Mouse (Mus musculus) adrenal gland, adult 8-10 months (tissue): Measurements from ENCODE around the gene Gm49354. TPM values are rescaled to one million over a fixed set of nuclear protein-coding genes. Genes with fewer than 3 reads are reported as not detected.
"Not testable (repeated sequence)": the region's sequence is repeated elsewhere in the genome, so short reads cannot be mapped to it uniquely, and the experiment has no call there.

Experiments used
- DNase-seq: peaks from one replicate; pipeline ENCODE4 v3.0.0; 2022
- total RNA-seq, 4 experiments: library from RNA; stranded (reverse); gene quantifications; 2 replicates each; pipeline ENCODE4 v1.2.4; 2022

Gene Gm49354
- total RNA-seq, 4 experiments from 2014 or later = not detected

DNA sequence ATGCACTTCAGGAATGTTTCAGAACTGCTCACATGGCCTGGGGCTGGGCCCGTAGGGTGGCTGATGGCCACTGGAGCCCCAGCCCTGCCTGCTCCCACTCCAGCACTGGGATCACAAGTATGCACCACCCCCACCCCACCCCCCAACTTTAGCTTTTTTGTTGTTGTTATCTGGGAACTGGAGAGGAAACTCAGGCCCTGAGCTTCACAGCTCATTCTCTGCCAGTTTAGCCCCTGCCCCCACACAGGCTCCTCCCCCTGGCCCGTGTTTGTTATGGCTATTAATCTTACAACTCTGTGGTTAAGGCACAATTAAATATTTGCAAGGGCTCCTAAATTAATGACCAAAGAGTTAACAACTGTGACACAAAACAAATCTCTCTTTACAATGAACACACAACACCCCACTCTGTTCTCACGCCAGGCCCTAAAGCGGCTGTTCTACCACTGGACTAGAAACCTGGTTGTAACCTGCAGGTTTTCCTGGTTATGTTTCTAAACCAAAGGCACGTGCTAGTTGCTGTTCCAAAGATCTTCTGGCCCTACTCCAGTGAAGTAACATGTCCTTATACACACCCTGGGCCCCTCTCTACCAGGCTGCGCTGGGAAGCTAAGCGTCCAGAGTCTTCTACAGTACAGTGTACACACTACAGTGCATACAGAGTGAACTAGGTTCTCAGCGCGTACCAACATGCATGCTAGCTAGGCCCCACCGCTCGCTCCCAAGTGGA is 15.1 kb downstream of the Gm49354 start:
- DNase-seq = no peak

DNA sequence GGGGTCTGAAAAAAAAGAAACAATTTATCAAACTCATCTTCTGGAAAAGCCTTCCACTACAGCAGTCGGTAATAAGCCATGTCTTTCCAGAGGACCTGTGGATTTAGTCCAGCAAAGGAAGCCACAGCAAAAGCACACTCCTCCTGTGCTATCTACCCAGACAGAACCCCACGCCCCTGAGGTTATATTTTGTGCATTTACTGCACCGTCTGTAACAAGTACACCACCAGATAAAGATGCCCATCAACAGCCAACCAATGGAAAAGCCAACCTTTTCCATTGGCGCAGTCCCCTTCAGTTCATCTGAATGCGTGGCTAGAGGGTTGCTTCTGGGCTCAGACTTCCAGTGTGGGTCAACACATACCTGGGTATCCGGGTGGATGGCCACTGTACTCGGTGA is 19.3 kb downstream of the Gm49354 start:
- DNase-seq = no peak

DNA sequence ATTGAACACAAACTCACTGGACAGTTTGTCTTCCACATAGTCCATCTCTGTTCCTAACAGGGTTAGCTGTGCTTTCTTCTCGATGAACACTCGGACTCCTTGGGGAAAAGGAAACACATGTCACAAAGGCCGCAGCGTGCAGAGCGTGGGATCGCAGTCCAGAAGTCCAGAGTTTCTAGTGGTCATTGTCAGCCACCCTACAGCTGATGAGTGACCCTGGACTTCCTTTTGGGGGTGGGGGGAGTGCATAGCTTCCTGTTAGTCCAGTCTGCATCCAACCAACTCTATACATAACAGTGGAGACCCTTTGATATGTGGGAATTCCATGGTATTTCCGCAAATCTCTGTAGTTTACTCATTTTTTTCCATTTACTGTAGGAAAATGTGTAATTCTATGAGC is 25.1 kb downstream of the Gm49354 start:
- no peak for DNase-seq

DNA sequence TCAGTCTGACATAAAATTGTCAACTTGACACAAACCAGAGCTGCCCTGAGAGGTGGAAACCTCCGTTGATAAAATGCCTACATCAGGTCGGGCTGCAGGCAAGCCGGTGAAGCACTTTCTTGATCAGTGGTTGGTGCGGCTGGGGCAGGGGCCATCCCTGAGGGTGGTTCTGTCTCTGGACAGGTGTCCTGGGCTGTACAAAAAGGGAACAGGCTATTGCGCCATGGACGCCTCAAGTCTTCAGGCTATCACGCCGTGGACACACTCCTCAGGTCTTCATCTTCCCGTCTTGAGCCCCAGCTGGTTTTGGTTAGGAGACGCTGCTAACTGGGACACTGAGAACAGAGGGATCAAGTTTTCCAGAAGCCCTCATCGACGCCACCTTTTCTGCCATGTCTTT is 31.7 kb downstream of the Gm49354 start:
- DNase-seq = no peak

DNA sequence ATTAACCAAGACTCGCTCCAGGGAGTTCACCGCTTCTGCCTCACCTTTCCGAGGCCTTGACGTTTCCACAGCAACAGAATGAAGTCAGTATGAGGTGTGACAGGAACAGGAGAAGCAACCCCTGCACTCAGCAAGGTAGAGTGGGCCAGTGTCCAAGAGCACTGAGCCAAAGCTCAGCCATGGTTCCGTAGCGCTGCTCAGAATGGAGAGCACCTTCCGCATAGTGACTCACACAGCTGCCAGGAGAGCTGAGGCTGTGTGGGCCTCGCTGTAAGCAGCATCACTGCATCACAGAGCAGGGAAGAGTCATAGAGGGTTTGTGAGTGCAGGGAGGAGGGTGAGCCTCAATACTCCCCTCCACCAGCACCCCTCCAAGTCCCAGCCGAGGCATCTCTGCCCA is 35.3 kb downstream of the Gm49354 start, which contains the start of gene 1700014D04Rik:
1700014D04Rik (minus strand) TSS at position 42 of the 400 bp plus-strand sequence.
- DNase-seq = no peak

DNA sequence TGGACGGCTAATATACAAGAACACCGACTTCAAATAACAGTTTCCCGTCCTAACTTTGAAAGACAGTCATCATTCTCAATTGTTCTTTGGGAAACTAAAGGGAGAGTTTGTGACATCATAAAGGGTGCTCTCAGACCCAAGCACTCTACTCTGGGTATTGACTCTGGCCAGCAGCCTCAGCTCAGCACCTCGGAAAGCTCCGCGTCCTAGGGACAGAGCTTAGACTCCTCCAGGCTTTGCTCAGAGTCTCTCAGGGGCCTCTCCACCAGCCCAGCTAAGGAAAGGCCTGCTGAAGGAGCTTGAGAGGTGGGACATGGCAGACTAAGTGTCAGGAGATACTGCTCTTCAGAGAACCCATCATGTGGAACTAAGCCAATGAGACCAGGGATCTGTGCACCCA is 35.9 kb downstream of the Gm49354 start:
- no peak for DNase-seq

DNA sequence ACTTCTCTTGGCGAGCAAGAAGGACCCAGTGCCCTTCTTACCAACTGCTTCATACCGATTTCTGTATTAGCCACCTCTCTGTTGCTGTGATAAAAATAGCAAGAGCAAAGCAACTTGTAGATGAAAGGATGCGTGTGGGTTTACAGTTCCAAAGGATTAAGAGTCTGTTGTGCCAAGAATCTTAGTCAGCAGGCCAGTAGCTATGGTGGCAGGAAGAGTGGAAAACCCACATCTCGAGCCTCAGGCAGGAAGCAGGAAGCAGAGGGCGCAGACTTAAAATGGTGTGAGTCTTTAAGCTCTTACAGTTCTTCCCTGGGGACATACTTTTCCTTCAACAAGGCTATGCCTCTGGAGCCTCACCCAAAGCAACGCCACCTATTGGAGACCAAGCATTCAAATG is 36.6 kb downstream of the Gm49354 start:
- DNase-seq = no peak

DNA sequence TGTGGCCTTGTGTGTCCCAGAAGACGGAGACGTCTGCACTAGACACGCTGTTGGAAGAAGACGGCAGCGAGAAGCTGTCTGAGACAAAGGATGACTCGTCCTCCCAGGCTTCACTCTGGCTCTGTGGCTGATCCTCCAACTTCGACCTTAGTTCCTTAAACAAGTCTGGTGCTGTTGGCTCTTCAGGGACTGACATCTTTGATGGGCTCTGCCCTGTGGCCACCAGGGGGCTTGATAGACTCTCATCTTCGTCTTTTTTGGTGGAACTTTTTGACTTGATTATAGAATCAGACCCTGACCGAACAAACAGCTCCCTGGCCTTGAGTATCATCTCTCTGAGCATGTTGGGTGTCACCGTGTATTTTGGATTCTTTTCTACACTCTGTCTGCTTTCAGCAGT is 40.3 kb downstream of the Gm49354 start:
- DNase-seq = no peak

DNA sequence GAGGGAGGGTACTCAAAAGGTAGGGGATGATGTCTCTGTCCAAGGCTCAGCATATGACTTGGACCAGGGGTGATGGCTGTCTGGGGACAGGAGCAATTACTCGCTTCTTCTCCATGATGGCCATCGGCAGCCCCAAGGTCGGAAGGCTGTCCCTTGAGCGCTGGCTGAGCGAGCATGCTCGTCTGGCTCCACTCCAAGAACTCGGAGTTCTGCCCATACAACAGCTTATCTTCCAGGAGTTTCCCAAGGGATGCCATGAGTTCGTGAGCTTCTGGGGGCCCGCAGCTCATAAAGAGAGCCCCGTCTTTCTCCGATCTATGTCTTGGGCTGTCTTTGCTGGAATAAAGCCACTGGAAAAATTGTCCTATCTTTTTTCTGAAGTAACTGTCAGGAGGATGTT is 40.9 kb downstream of the Gm49354 start:
- DNase-seq = peak; percentile 53

DNA sequence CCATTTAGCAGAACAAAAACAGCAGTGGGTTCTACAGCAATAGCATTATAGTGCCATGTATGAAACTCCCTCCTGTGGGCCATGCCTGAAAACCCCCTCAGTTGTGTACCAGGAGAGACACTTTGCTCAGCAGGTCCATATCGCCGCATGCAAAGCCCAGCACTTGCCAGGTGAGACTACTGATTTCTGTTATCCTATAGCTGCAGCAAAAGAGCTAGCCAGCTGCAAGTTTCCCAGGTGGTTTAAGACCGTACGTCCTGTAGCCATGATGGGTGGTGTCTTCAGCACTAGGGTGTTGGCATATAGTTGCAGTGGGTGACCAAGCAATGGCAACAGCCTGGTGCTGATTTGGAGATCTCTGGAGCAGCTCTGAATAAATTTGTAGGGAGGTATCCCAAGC is 42.6 kb downstream of the Gm49354 start:
- no peak for DNase-seq

DNA sequence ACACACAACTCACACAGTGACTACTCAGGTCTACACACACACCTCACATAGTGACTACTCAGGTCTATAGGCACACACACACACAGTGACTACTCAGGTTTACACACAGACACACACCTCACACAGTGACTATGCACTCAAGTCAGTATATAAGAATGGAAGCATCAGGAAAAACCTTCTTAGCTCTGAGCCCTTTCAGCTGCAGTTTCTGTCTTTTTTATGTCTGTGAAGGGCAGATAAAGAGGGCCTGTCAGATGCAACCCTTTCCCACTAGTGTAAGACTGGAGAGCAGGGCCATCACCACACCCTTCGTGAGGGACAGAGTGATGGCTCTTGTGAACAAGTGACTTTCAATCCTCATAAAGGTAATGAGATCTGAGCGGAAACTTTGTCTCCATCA is 43.6 kb downstream of the Gm49354 start:
- no peak for DNase-seq

DNA sequence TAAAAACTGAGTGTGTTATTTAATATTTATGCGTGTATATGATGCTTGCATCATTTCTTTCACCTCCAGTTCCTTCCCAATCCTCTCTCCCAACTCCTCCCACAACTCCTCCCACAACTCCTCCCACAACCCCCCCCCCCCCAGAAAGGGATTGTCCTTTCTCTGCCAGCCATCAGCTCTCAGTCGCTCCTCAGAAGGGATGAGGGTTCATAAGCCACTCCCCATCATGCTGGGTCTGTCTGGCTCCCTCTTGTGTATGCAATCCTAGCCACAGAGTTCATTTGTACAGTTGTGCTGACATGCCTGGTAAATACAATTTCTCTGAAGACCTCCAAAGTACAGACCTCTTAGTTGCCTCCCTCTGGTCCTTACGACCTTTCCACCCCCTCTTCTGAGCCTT is 46.9 kb downstream of the Gm49354 start:
- DNase-seq = no peak

DNA sequence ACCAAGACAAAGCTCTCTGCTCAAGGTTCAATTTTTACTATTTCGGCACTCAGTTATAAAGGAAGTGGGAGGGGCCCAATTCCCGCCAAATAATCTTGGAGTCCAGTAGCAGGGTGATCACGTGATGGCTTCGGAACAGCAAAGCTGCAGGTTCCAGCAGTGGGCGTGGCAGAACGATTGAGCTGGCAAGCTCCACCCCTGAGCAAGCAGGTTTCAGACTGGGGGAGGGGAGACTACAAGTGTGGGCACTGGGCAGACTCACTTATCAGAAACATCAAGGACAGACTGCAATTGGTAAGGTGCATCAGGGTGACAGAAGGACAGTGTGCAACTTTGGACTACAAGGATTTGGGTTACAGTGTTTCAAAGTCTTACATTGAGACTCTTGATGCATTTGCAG is 47.7 kb downstream of the Gm49354 start:
- DNase-seq = not testable (repeated sequence)

DNA sequence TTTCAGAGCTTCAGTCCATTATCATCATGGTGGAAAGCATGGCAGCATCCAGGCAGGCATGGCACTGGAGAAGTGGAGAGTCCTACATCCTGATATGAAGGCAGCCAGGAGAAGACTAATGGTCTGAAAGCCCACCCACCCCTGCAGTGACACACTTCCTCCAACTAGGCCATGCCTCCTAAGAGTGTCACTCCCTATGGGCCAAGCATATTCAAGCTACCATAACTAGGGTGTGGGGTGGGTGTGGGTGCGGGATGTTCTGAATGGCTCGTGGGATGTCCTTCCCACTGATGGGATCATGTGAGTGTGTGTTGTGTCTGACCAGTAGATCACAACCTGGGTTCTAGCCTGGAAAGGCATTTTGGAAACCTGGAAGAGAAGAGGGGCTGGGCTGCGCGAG is 48.1 kb downstream of the Gm49354 start:
- DNase-seq = no peak

DNA sequence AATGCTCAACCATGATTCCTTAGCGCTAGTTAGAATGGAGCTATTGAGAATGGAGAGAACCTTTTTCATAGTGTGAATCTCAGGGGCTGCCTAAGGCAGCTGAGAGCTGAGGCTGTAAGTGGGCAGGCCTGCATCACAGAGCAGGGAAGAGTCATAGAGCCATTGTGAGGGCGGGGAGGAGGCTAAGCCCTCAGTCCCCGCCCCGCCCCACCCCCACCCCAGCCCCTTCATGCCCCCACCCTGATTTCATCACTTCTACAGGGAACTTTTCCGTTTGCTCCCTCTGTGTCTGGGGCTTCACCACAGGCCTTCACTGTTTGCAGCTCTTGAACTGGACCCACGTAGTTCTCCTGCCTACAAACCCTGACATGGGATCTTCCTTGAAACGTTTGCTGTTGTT is 50.4 kb downstream of the Gm49354 start, which contains the start of gene Spata31d1d:
Spata31d1d (minus strand) TSS at position 101 of the 400 bp plus-strand sequence.
- no peak for DNase-seq

DNA sequence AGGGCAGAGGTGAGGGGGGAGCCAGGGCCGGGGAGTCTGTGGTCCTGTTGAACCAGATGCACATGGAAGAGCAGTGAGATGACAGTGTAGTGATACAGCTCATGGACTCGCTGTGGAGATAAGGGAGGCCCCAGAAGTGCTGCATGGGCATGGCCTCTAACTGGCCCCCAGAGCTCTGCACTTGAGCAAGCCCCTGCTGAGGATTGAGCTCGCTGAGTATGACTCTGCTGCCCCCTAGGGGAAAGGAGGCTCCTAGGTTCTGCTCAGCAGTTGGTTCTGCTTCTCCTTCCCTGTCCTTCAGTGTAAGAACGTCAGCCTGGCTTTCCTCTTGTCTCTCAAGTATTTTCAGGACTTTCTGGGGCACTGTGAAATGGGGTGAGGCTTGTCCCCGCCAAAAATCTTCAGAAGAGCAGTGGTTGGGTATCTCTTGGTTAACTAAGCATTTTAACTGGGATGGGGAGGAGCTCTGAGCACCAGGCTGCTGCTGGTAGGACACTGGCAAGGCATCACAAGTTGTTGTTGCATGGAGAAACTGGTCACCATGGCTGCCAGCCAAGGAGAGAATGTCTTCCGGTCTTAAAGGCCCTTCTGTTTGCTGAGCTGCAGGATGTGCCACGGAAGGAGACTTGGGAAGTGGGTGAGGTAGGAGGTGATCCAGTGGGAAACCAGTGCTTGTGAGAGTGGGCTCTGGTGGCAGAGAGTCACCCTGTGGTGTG is 53.5 kb downstream of the Gm49354 start:
- peak; percentile 33 for DNase-seq

DNA sequence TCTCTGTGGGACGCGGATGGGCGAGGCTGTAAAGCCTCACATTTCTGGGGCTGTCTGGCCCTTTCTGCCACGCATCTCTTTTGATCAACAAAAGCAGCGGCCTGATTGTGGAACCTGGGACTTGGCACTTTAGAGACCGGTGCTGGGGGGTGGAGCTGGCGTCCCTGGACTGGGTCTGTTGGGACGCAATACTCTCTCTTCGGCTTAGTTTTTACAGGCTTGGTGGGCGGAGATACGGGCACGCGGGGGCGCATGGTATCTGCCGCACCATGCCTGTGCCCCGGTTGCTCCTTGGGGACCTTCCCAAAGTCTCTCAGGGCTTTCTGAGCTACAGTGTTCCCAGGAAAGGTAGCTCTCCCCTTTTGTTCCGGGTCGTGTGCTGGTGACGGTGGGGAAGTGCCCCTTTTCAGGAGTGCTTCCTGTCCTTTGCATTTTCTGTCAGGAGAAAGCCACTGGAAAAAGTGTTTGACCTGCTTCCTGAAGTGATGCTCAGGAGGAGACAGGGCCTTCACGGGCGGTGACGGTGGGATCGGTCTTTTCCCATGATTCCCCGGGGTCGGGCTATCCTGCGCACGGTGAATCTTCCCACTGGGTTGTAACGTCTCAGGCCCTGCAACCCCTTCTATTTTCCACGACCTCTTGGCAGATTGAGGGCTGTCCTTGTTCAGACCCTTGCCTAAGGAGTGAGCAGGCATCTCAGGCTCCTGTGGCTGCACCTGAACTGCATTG is 55.7 kb downstream of the Gm49354 start:
- no peak for DNase-seq

DNA sequence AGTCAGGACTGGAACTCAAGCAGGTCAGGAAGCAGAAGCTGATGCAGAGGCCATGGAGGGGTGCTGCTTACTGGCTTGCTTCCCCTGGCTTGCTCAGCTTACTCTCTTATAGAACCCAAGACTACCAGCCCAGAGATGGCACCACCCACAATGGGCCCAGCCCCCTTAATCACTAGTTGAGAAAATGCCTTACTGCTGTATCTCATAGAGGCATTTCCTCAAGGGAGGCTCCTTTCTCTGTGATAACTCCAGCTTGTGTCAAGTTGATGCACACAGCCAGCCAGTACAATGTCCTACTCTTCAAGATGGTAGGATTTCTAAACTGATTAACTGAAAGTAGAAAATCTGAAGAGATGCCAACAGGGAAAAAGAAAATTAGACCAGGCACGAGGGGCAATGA is 60.0 kb downstream of the Gm49354 start:
- not testable (repeated sequence) for DNase-seq

DNA sequence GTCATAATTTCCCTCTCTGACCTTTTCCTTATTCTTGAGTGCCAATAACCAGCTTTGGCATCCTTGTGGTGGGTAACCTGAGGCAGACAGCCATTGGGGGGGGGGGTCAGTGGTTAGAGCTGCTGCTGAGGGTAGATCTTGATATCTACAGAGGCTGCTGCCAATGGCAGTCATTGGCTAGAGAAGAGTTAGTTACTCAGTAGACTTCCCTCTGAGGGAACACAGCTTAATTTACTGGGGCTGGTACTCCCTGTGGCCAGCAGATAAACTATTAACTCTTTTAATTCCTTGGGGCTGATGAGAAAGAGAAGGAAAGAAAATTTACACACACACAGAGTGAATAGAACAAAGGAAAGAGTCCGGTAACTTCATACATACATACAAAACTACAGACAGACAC is 62.6 kb downstream of the Gm49354 start:
- no peak for DNase-seq

DNA sequence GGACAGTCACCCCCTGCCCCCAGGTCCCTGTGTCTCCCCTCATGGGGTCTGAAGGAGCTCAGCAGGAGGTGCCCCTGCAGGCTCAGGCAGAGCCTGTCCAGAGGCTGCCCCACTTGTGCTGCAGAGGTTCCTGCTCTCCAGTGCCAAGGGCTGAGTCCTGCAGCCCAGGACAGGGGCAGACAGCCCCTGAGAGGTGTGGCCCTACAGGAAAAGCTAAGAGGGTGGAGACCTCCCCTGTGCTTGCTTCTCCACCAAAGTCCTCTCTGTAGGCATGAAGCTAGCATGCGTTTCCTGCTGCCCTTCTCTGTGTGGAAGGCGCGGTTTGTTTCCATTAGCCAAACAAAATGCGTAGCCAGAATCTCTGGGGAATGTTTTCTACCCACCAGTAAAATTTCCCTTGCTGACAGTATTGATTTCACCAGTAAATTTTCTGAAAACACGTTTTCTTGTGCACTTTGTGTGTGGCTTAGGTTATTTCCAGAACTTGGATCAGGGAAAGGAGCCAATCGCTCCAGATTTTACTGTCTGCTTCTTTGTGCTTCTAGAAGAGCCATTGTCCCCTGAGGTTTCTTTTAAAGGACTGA is 63.1 kb downstream of the Gm49354 start:
- DNase-seq = not testable (repeated sequence)

DNA sequence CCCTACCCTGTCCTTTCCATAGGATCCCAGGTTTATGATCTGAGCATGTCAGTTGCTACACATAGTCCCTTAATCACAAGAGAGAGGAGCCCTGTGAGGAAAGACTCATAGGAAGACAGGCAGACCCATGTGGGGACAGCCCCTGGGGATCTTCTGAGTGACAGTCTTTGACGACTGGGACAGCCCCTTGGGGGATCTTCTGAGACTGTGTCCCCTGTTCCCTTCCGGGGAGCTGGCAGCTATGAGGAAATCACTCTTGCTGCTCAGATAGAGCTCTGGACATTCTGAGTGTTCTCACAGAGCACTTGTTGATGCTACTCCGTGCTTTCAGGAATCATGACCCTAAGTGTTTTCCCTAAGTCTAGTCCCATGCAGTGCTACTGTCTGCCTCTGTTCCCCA is 68.3 kb downstream of the Gm49354 start:
- DNase-seq = no peak

DNA sequence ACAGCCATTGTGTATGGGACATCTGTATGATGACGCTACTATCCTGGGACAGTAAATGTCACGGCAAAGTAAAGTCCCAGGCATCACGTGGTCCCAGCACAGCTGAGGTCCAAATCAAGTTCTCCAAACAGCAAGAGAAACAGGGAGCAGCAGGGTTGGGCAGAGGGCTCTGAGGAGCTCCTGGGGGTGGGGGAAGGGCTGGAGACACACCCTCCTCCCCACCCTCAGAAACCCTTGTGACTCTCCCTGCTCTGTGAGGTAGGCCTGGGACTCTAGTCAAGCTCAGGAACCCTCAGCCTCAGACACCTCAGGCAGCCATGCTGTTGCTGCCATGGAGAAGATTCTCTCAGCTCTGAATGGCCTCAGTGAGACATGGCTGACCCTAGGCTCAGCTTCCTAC is 70.1 kb downstream of the Gm49354 start, which contains the start of gene Spata31d1b:
Spata31d1b (plus strand) TSS at position 301 of the 400 bp plus-strand sequence.
- DNase-seq = not testable (repeated sequence)

DNA sequence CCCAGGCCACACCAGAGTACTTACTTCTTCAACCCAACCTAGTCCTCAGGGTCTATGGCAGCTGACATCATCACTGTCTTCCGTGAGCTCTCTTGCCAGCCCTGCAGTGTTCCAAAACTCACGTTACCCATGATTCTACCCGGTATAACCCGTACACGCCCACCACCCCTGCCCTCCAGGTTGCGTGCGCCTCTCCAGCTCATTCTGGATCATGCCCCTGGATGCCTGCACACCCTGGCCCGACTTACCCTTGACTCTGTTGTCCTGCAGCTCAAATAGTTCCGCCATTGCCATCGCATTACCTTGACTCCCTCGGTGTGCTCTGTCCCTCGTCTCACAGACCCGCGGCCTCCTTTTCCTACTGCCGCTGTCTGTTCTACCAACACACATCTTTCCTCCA is 71.8 kb downstream of the Gm49354 start, which contains the start of gene Spata31d1a:
Spata31d1a (minus strand) TSS at position 101 of the 400 bp plus-strand sequence.
- DNase-seq = no peak
